Mouse (Mus musculus) midbrain, embryonic 11.5 days (tissue): ENCODE results near the gene Rgs3. TPM values are rescaled to one million over a fixed set of nuclear protein-coding genes. Genes with fewer than 3 reads are reported as not detected.

Experiments used
- ATAC-seq: fragments of 200-750 bp; cut with Nextera tagmentation; 2 replicates; pipeline ENCODE4 v1.8.0; 2017; ENCODE audit warnings: moderate TSS enrichment, moderate library complexity; ENCODE audit not compliant: low FRiP score
- DNase-seq: peaks from one replicate; pipeline ENCODE4 v3.0.0; 2015; ENCODE audit warnings: low spot score; ENCODE audit errors: missing footprints
- H3K27ac ChIP-seq: fragments of 300-500 bp; sonication (generic); 2 replicates; pipeline ENCODE4 v1.5.1; 2014; ENCODE audit warnings: low read depth, low read length
- H3K27me3 ChIP-seq: fragments of 300-500 bp; sonication (generic); 2 replicates; pipeline ENCODE4 v1.6.1; 2014; ENCODE audit warnings: mild to moderate bottlenecking, low read length, moderate library complexity, mixed read lengths; ENCODE audit not compliant: control insufficient read depth, insufficient read depth
- H3K36me3 ChIP-seq: fragments of 300-500 bp; sonication (generic); 2 replicates; pipeline ENCODE4 v1.6.1; 2014; ENCODE audit warnings: mild to moderate bottlenecking, low read length, moderate library complexity, mixed read lengths; ENCODE audit not compliant: control insufficient read depth, insufficient read depth
- H3K4me1 ChIP-seq: fragments of 300-500 bp; sonication (generic); 2 replicates; pipeline ENCODE4 v1.6.1; 2014; ENCODE audit warnings: low read length; ENCODE audit not compliant: control insufficient read depth, insufficient read depth
- H3K4me2 ChIP-seq: fragments of 300-500 bp; sonication (generic); 2 replicates; pipeline ENCODE4 v1.6.1; 2014; ENCODE audit warnings: mild to moderate bottlenecking, moderate library complexity
- H3K4me3 ChIP-seq: fragments of 300-500 bp; sonication (generic); 2 replicates; pipeline ENCODE4 v1.5.1; 2014; ENCODE audit warnings: low read depth, low read length
- H3K9ac ChIP-seq: fragments of 300-500 bp; sonication (generic); 2 replicates; pipeline ENCODE4 v1.6.1; 2014; ENCODE audit warnings: low read length
- H3K9me3 ChIP-seq: fragments of 300-500 bp; sonication (generic); 2 replicates; pipeline ENCODE4 v1.6.1; 2016; ENCODE audit warnings: low read length; ENCODE audit not compliant: control insufficient read depth
- WGBS: fragments of 180-500 bp; shearing (Covaris S2); extraction: QIAGEN DNeasy Blood & Tissue Kit; methylation state at CpG from one replicate; pipeline ENCODE4 v1.1.7; 2014; 5-methylcytosine and 5-hydroxymethylcytosine counted together
- polyA plus RNA-seq: library from polyadenylated mRNA; unstranded; fragments of >200 nt; fragmentation: Nextera tagmentation; extraction: Ambion mirVana; gene quantifications from 2 replicates; pipeline ENCODE4 v1.2.1, GENCODE M21; 2014

The Rgs3 gene
- polyA plus RNA-seq, 1 experiment from 2014 or later, result 23.9 TPM

GRCm38 (mm10) chr4:62737983-62738695 lies 178.5 kb downstream of the Rgs3 start:
- no peak overlapping the region for H3K4me2 ChIP-seq
- WGBS, result 74% methylated on average over 9 of the region's 9 CpGs
- no peak overlapping the region for H3K4me3 ChIP-seq
- no peak overlapping the region for H3K27ac ChIP-seq
- no peak overlapping the region for H3K9ac ChIP-seq
- no peaks in the 10 kb centered on the region for H3K36me3 ChIP-seq
- no peaks in the 10 kb centered on the region for H3K9me3 ChIP-seq
- no peaks in the 10 kb centered on the region for H3K27me3 ChIP-seq
- ATAC-seq (no peak), DNase-seq (no peak)
- H3K4me1 ChIP-seq, result peaks cover 6% of the 10 kb centered on the region

DNA sequence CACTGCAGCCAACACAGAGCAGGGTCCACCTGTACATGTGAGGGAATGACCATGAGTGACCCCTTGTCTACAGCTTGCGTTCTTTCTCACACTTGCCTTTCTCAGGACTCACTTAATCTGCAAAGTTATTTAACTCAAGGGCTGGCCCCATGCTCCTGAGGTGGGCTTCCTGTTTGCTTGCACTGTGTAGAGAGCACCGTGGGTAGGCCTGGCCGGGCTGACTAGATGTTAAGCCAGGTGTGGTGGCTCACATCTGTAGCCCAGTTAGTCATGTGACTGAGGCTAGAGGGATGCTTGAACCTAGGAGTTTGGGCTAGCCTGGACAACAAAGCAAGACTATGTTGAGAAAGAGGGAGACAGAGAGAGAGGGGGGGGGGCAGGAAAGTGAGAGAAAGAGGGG lies 179.3 kb downstream of the Rgs3 start:
- Histone ChIP-seq H3K27me3 (no peaks in the 10 kb centered on the region), H3K4me3 (no peak overlapping the region), H3K9me3 (no peaks in the 10 kb centered on the region), H3K9ac (no peak overlapping the region), H3K36me3 (no peaks in the 10 kb centered on the region), H3K4me1 (peaks cover 6% of the 10 kb centered on the region), H3K27ac (no peak overlapping the region), H3K4me2 (no peak overlapping the region)
- DNase-seq, result no peak
- no peak for ATAC-seq
- WGBS, result 88% methylated on average over 3 of the region's 3 CpGs

GRCm38 (mm10) chr4:62739591-62739990 lies 179.9 kb downstream of the Rgs3 start:
- Histone ChIP-seq H3K4me1 (peaks cover 6% of the 10 kb centered on the region), H3K9me3 (no peaks in the 10 kb centered on the region), H3K36me3 (no peaks in the 10 kb centered on the region), H3K27ac (no peak overlapping the region), H3K4me2 (no peak overlapping the region), H3K27me3 (no peaks in the 10 kb centered on the region), H3K9ac (no peak overlapping the region), H3K4me3 (no peak overlapping the region)
- WGBS, result 92% methylated on average over 4 of the region's 4 CpGs
- no peak for DNase-seq
- no peak for ATAC-seq

- Histone ChIP-seq H3K27ac (no peak overlapping the region), H3K27me3 (no peaks in the 10 kb centered on the region), H3K9ac (no peak overlapping the region), H3K4me2 (no peak overlapping the region), H3K4me1 (peaks cover 6% of the 10 kb centered on the region), H3K36me3 (no peaks in the 10 kb centered on the region), H3K4me3 (no peak overlapping the region), H3K9me3 (no peaks in the 10 kb centered on the region)
- ATAC-seq (no peak), DNase-seq (no peak)
- WGBS, result 89% methylated on average over 6 of the region's 6 CpGs
These were observed 180.8 kb downstream of the Rgs3 start for GRCm38 (mm10) chr4:62740282-62741054.

DNA sequence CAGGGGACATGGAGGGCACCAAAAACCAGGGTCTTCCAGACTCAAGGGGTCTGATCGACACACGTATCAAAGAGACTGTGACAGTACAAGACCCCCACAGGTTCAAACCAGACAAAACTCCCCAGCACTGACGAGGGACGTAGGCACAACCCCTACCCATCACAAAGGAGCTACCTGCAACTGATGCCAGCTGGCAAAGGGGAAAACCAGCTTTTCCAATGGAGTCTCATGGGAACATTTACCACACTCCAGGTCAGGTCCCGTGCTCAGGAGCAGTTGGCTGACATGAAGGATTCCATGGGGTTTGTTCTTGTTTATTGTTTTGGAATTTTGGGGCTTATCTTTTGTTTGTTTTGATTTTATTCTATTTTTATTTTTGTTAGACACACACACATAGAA lies 181.4 kb downstream of the Rgs3 start:
- Histone ChIP-seq H3K27me3 (no peaks in the 10 kb centered on the region), H3K4me2 (no peak overlapping the region), H3K4me3 (no peak overlapping the region), H3K4me1 (peaks cover 6% of the 10 kb centered on the region), H3K36me3 (no peaks in the 10 kb centered on the region), H3K9ac (no peak overlapping the region), H3K27ac (no peak overlapping the region), H3K9me3 (no peaks in the 10 kb centered on the region)
- WGBS, result 82% methylated on average over 5 of the region's 5 CpGs
- DNase-seq, result no peak
- no peak for ATAC-seq

DNA sequence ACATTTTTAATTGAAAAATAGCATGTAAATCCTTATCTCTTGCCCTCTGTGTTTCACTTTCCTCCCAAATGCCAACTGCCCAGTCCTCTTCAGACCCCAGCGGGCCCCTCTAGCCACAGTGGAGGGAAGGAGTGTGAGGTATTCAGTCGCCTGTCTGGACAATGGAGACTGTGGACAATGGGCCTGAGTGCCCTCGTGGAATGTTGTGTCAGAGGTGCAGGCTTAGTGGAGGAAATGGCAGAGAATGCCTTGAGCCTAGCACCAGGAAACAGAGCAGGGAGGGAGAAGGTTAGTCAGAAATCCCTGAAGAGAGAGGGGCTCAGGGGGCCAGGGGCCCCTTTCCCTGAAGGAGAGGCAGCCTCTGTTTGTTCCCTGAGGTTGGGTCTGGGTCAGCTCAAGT lies 182.0 kb downstream of the Rgs3 start:
- Histone ChIP-seq H3K9me3 (no peaks in the 10 kb centered on the region), H3K27ac (0 out of 2 replicates have a peak overlapping the region, but pooled peaks have one; percentile 7), H3K4me2 (no peak overlapping the region), H3K4me3 (no peak overlapping the region), H3K27me3 (no peaks in the 10 kb centered on the region), H3K9ac (peak overlapping the region; percentile 17; the same call in 1 of the 2 replicates), H3K36me3 (no peaks in the 10 kb centered on the region), H3K4me1 (peaks cover 6% of the 10 kb centered on the region)
- DNase-seq (peak; percentile 91), ATAC-seq (peak; percentile 78)
- 4% methylated on average over 3 of the region's 3 CpGs for WGBS

- no peak for ATAC-seq
- Histone ChIP-seq H3K36me3 (no peaks in the 10 kb centered on the region), H3K27me3 (no peaks in the 10 kb centered on the region), H3K4me2 (no peak overlapping the region), H3K9me3 (no peaks in the 10 kb centered on the region), H3K9ac (no peak overlapping the region), H3K4me1 (peaks cover 6% of the 10 kb centered on the region), H3K27ac (no peak overlapping the region), H3K4me3 (no peak overlapping the region)
- 64% methylated on average over 14 of the region's 14 CpGs for WGBS
- no peak for DNase-seq
These were observed 183.5 kb downstream of the Rgs3 start for GRCm38 (mm10) chr4:62742885-62743760.

DNA sequence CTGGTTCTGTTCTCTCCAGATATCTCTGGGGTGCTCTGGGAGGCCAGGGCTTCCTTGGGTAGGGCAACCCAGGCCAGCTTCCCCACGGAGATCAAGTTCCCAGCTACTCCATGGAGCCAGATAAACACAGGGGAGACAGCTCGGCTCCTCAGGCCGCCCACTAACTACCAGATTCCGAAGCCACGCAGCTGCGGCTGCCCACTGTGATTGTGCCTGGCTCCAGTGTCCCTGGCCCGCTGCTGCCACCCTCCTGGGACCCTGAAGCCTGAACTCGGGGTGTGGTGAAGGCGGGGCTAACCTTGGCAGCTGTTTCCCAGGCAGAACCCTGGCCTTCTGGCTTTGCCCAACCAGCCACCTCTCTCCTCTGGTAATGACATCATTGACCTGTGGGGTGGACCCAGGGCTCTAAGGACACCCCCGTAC lies 184.9 kb downstream of the Rgs3 start:
- H3K4me3 ChIP-seq, result no peak overlapping the region
- no peak overlapping the region for H3K27ac ChIP-seq
- H3K27me3 ChIP-seq, result no peaks in the 10 kb centered on the region
- H3K9me3 ChIP-seq, result no peaks in the 10 kb centered on the region
- WGBS, result 51% methylated on average over 10 of the region's 10 CpGs
- no peak for DNase-seq
- H3K9ac ChIP-seq, result no peak overlapping the region
- H3K4me2 ChIP-seq, result no peak overlapping the region
- ATAC-seq, result no peak
- peaks cover 6% of the 10 kb centered on the region for H3K4me1 ChIP-seq
- no peaks in the 10 kb centered on the region for H3K36me3 ChIP-seq
